Mouse (Mus musculus): Measurements from ENCODE around the gene Gm813. TPM values are rescaled to one million over a fixed set of nuclear protein-coding genes. Genes with fewer than 3 reads are reported as not detected.
A peak's percentile ranks its signal among the peaks of the same experiment; 100 is the strongest.
"Not testable (repeated sequence)": the region's sequence is repeated elsewhere in the genome, so short reads cannot be mapped to it uniquely, and the experiment has no call there.

The Gm813 gene
- not detected in 2 replicates for polyA plus RNA-seq (2015; fragmentation: Nextera tagmentation; extraction: Ambion mirVana)

GRCm38 (mm10) chr16:58616878-58617277, at the start of gene Gm813:
Gm813 (minus strand) TSS chr16:58616978.
- WGBS (ENCODE audit: insufficient replicate concordance), result 66% methylated on average over 6 of the region's 6 CpGs
- Histone ChIP-seq H3K36me3 (ENCODE audit: control insufficient read depth, insufficient read depth) (no peaks in the 10 kb centered on the region), H3K27ac (ENCODE audit: low read length) (no peak within 1 kb of the TSS), H3K4me1 (ENCODE audit: control insufficient read depth, low read depth, low read length) (no peaks in the 10 kb centered on the region), H3K9me3 (replicated peaks; ENCODE audit: control insufficient read depth, low read length) (no peaks in the 10 kb centered on the region), H3K4me2 (ENCODE audit: low read depth, low read length) (no peak within 1 kb of the TSS), H3K4me3 (ENCODE audit: low read depth, low read length) (no peak within 1 kb of the TSS), H3K27me3 (ENCODE audit: control insufficient read depth, insufficient read depth, low read depth, low read length) (no peaks in the 10 kb centered on the region), H3K9ac (ENCODE audit: low read depth, low read length) (no peak within 1 kb of the TSS)
- ATAC-seq (ENCODE audit: low read depth), result no peak

- Histone ChIP-seq H3K9ac (ENCODE audit: low read depth, low read length) (0 out of 2 replicates have a peak overlapping the region, but pooled peaks have one; percentile 30), H3K4me1 (ENCODE audit: control insufficient read depth, low read depth, low read length) (peaks cover 73% of the 10 kb centered on the region), H3K27ac (ENCODE audit: low read length) (peak overlapping the region; percentile 76)
- not testable (repeated sequence) for H3K27me3 ChIP-seq (ENCODE audit: control insufficient read depth, insufficient read depth, low read depth, low read length); H3K4me2 ChIP-seq (ENCODE audit: low read depth, low read length); H3K9me3 ChIP-seq (replicated peaks; ENCODE audit: control insufficient read depth, low read length); H3K4me3 ChIP-seq (ENCODE audit: low read depth, low read length); ATAC-seq (ENCODE audit: low read depth); H3K36me3 ChIP-seq (ENCODE audit: control insufficient read depth, insufficient read depth)
These were observed 48.4 kb upstream of the Gm813 start for GRCm38 (mm10) chr16:58665137-58665536.

- Histone ChIP-seq H3K4me1 (ENCODE audit: control insufficient read depth, low read depth, low read length) (peaks cover 71% of the 10 kb centered on the region), H3K36me3 (ENCODE audit: control insufficient read depth, insufficient read depth) (no peaks in the 10 kb centered on the region), H3K27ac (ENCODE audit: low read length) (peak overlapping the region; percentile 80), H3K27me3 (ENCODE audit: control insufficient read depth, insufficient read depth, low read depth, low read length) (no peaks in the 10 kb centered on the region), H3K9me3 (replicated peaks; ENCODE audit: control insufficient read depth, low read length) (no peaks in the 10 kb centered on the region), H3K4me2 (ENCODE audit: low read depth, low read length) (no peak overlapping the region), H3K4me3 (ENCODE audit: low read depth, low read length) (no peak overlapping the region), H3K9ac (ENCODE audit: low read depth, low read length) (peak overlapping the region; percentile 51)
- 78% methylated on average over 2 of the region's 2 CpGs for WGBS (ENCODE audit: insufficient replicate concordance)
- 0 out of 2 replicates have a peak, but pooled peaks have one; percentile 7 for ATAC-seq (ENCODE audit: low read depth)
These were observed 47.0 kb upstream of the Gm813 start for GRCm38 (mm10) chr16:58663816-58664215.

GRCm38 (mm10) chr16:58663021-58663420, 46.2 kb upstream of the Gm813 start:
- ATAC-seq (ENCODE audit: low read depth), result peak; percentile 9; the same call in 1 of the 2 replicates
- Histone ChIP-seq H3K9me3 (replicated peaks; ENCODE audit: control insufficient read depth, low read length) (no peaks in the 10 kb centered on the region), H3K27me3 (ENCODE audit: control insufficient read depth, insufficient read depth, low read depth, low read length) (no peaks in the 10 kb centered on the region), H3K4me2 (ENCODE audit: low read depth, low read length) (no peak overlapping the region; the same call in 1 of the 2 replicates), H3K4me3 (ENCODE audit: low read depth, low read length) (no peak overlapping the region), H3K9ac (ENCODE audit: low read depth, low read length) (peak overlapping the region; percentile 59), H3K27ac (ENCODE audit: low read length) (peak overlapping the region; percentile 98), H3K36me3 (ENCODE audit: control insufficient read depth, insufficient read depth) (no peaks in the 10 kb centered on the region), H3K4me1 (ENCODE audit: control insufficient read depth, low read depth, low read length) (peaks cover 75% of the 10 kb centered on the region)
- WGBS (ENCODE audit: insufficient replicate concordance), result 37% methylated on average over 5 of the region's 5 CpGs

- peak overlapping the region; percentile 45 for H3K4me3 ChIP-seq (ENCODE audit: low read depth, low read length)
- peak overlapping the region; percentile 59 for H3K9ac ChIP-seq (ENCODE audit: low read depth, low read length)
These were observed 45.6 kb upstream of the Gm813 start for GRCm38 (mm10) chr16:58662287-58662791.

GRCm38 (mm10) chr16:58661826-58662225, 45.0 kb upstream of the Gm813 start:
- peaks cover 73% of the 10 kb centered on the region for H3K4me1 ChIP-seq (ENCODE audit: control insufficient read depth, low read depth, low read length)
- 8% methylated on average over 5 of the region's 5 CpGs for WGBS (ENCODE audit: insufficient replicate concordance)

More at GRCm38 (mm10) chr16:58662287-58662791, 45.6 kb upstream of the Gm813 start:
- Histone ChIP-seq H3K9me3 (replicated peaks; ENCODE audit: control insufficient read depth, low read length) (no peaks in the 10 kb centered on the region), H3K27me3 (ENCODE audit: control insufficient read depth, insufficient read depth, low read depth, low read length) (no peaks in the 10 kb centered on the region), H3K27ac (ENCODE audit: low read length) (peak overlapping the region; percentile 98), H3K36me3 (ENCODE audit: control insufficient read depth, insufficient read depth) (no peaks in the 10 kb centered on the region), H3K4me1 (ENCODE audit: control insufficient read depth, low read depth, low read length) (peaks cover 77% of the 10 kb centered on the region), H3K4me2 (ENCODE audit: low read depth, low read length) (peak overlapping the region; percentile 68)
- no peak for ATAC-seq (ENCODE audit: low read depth)

GRCm38 (mm10) chr16:58658668-58659067, 41.9 kb upstream of the Gm813 start:
- Histone ChIP-seq H3K4me3 (ENCODE audit: low read depth, low read length) (peak overlapping the region; percentile 25; the same call in 1 of the 2 replicates), H3K9me3 (replicated peaks; ENCODE audit: control insufficient read depth, low read length) (no peaks in the 10 kb centered on the region), H3K36me3 (ENCODE audit: control insufficient read depth, insufficient read depth) (no peaks in the 10 kb centered on the region), H3K4me1 (ENCODE audit: control insufficient read depth, low read depth, low read length) (peaks cover 58% of the 10 kb centered on the region), H3K4me2 (ENCODE audit: low read depth, low read length) (peak overlapping the region; percentile 47), H3K27me3 (ENCODE audit: control insufficient read depth, insufficient read depth, low read depth, low read length) (no peaks in the 10 kb centered on the region), H3K27ac (ENCODE audit: low read length) (peak overlapping the region; percentile 81), H3K9ac (ENCODE audit: low read depth, low read length) (peak overlapping the region; percentile 44)
- peak; percentile 71 for ATAC-seq (ENCODE audit: low read depth)
- 52% methylated on average over 6 of the region's 6 CpGs for WGBS (ENCODE audit: insufficient replicate concordance)

More at GRCm38 (mm10) chr16:58661826-58662225, 45.0 kb upstream of the Gm813 start:
- Histone ChIP-seq H3K36me3 (ENCODE audit: control insufficient read depth, insufficient read depth) (no peaks in the 10 kb centered on the region), H3K4me3 (ENCODE audit: low read depth, low read length) (peak overlapping the region; percentile 45), H3K9me3 (replicated peaks; ENCODE audit: control insufficient read depth, low read length) (no peaks in the 10 kb centered on the region), H3K27ac (ENCODE audit: low read length) (peak overlapping the region; percentile 98), H3K9ac (ENCODE audit: low read depth, low read length) (peak overlapping the region; percentile 59), H3K27me3 (ENCODE audit: control insufficient read depth, insufficient read depth, low read depth, low read length) (no peaks in the 10 kb centered on the region), H3K4me2 (ENCODE audit: low read depth, low read length) (peak overlapping the region; percentile 68)
- ATAC-seq (ENCODE audit: low read depth), result peak; percentile 90

- H3K4me2 ChIP-seq (ENCODE audit: low read depth, low read length), result no peak overlapping the region
- no peaks in the 10 kb centered on the region for H3K36me3 ChIP-seq (ENCODE audit: control insufficient read depth, insufficient read depth)
- H3K9me3 ChIP-seq (replicated peaks; ENCODE audit: control insufficient read depth, low read length), result no peaks in the 10 kb centered on the region
- H3K9ac ChIP-seq (ENCODE audit: low read depth, low read length), result no peak overlapping the region
- peak overlapping the region; percentile 52 for H3K27ac ChIP-seq (ENCODE audit: low read length)
- H3K4me3 ChIP-seq (ENCODE audit: low read depth, low read length), result no peak overlapping the region
- no peaks in the 10 kb centered on the region for H3K27me3 ChIP-seq (ENCODE audit: control insufficient read depth, insufficient read depth, low read depth, low read length)
- 87% methylated on average over 4 of the region's 4 CpGs for WGBS (ENCODE audit: insufficient replicate concordance)
- peaks cover 41% of the 10 kb centered on the region for H3K4me1 ChIP-seq (ENCODE audit: control insufficient read depth, low read depth, low read length)
- ATAC-seq (ENCODE audit: low read depth), result no peak
These were observed 39.7 kb upstream of the Gm813 start for GRCm38 (mm10) chr16:58656526-58656925.

- Histone ChIP-seq H3K4me3 (ENCODE audit: low read depth, low read length) (no peak overlapping the region), H3K4me1 (ENCODE audit: control insufficient read depth, low read depth, low read length) (peaks cover 33% of the 10 kb centered on the region), H3K27ac (ENCODE audit: low read length) (no peak overlapping the region), H3K9ac (ENCODE audit: low read depth, low read length) (no peak overlapping the region), H3K9me3 (replicated peaks; ENCODE audit: control insufficient read depth, low read length) (no peaks in the 10 kb centered on the region), H3K36me3 (ENCODE audit: control insufficient read depth, insufficient read depth) (no peaks in the 10 kb centered on the region), H3K27me3 (ENCODE audit: control insufficient read depth, insufficient read depth, low read depth, low read length) (no peaks in the 10 kb centered on the region), H3K4me2 (ENCODE audit: low read depth, low read length) (no peak overlapping the region)
- no peak for ATAC-seq (ENCODE audit: low read depth)
These were observed 39.0 kb upstream of the Gm813 start for GRCm38 (mm10) chr16:58655751-58656150.
